9 mouse cellular contexts compared by ENCODE assay signal in genomic region chr7:30291215-30292131, GRCm38 (mm10). TPM values are rescaled to one million over a fixed set of nuclear protein-coding genes. Genes with fewer than 3 reads are reported as not detected.
A peak's percentile ranks its signal among the peaks of the same experiment; 100 is the strongest.
DNase-seq lines count a peak whose midpoint lies in the region; ATAC-seq and TF ChIP-seq lines count a peak whose summit lies in the region.
"Had no signal": no experiment of that assay in that cellular context is flagged by ENCODE, and none has a peak within 500 bp of the region (broad histone marks: within the 10 kb centered on the region; RNA-seq: fewer than 3 reads in every experiment).

Clip3 (plus strand) TSS chr7:30291728.

- peak; percentile 60 for ATAC-seq in frontal cortex, adult (ENCODE audit: low TSS enrichment)

- 4% methylated on average over 35 of the region's 35 CpGs for WGBS in cerebellum, adult 2 months

- peak within 1 kb of the TSS; percentile 100 for H3K4me3 ChIP-seq in cerebellum, adult 2 months (replicated peaks; ENCODE audit: insufficient read depth, low read depth, low read length)
- H3K4me3 ChIP-seq: erythroblast, embryonic 14.5 days had no signal

- DNase-seq in R1 (ENCODE audit: low read depth, low spot score): peak; percentile 76
- DNase-seq in cerebellum, adult 2 months: peak; percentile 91 to 94
- DNase-seq in heart, postnatal 4 days: peak; percentile 83
- DNase-seq in left cerebral cortex, adult 11 months (ENCODE audit: low spot score): peak; percentile 85
- DNase-seq in lung, postnatal 4 days: peak; percentile 71 to 75
- peak; percentile 90 for DNase-seq in right cerebral cortex, postnatal 4 days
- DNase-seq in B cell, adult 2 months: no peak

- H3K27ac ChIP-seq in cerebellum, adult 2 months (ENCODE audit: insufficient read depth, low read length): peak within 1 kb of the TSS; percentile 96

- H3K4me1 ChIP-seq in cerebellum, adult 2 months (ENCODE audit: control insufficient read depth, insufficient read depth, low read length): peaks cover 48% of the 10 kb centered on the region

- TF ChIP-seq POLR2A in cerebellum, adult 2 months (IDR thresholded peaks at IDR 0.05; ENCODE audit: borderline replicate concordance, insufficient read depth, low read length): peak; percentile 99

- no peaks in the 10 kb centered on the region for H3K27me3 ChIP-seq in cerebellum, adult 2 months (ENCODE audit: control insufficient read depth, insufficient read depth, low read length)

- no peak for TF ChIP-seq CTCF in cerebellum, adult 2 months (IDR thresholded peaks at IDR 0.05; ENCODE audit: borderline replicate concordance, insufficient read depth, low read depth, low read length)

RNA-seq across cellular contexts. Expression of gene Clip3, which starts in this region (rescaled TPM):
- 726 and 810 TPM in 2 replicates for polyA plus RNA-seq in cerebellum, adult 2 months (2012; rRNA removed)
- total RNA-seq in heart, postnatal 4 days (2021): 10 to 100 TPM; 10.1 to 12.8 TPM
- polyA plus RNA-seq: erythroblast, embryonic 14.5 days had no signal

Comparison
In these comparisons a context has a peak if more than half of its experiments do, and no peak if none do; other contexts are left out.
1. DNase-seq: peak in R1 (single experiment), cerebellum, adult 2 months (2 of 2), heart, postnatal 4 days (single experiment), left cerebral cortex, adult 11 months (single experiment), lung, postnatal 4 days (2 of 2) and right cerebral cortex, postnatal 4 days (single experiment); none in B cell, adult 2 months (0 of 2).